Comparison of ENCODE assay signal across 13 mouse cellular contexts in the genomic region with DNA sequence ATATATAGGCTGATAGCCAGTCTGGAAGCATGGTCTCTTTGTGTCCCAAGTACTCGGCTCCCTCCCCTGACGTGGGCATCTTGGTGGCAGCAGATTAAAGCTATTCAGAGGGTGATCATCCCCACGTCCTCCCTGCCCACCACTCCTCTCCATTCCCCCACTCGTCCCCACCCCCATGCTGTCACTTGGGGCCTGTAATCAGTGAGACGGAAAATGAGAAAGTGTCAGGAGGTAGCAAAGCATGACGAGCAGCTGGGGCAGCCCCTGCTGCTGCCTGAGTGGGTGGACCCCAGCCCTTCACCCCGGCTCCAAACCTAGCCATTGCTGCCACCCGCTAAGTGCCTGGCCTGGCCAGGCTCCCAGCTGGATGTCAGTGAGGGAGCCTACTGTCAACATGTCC. TPM values are rescaled to one million over a fixed set of nuclear protein-coding genes. Genes with fewer than 3 reads are reported as not detected.
DNase-seq lines count a peak whose midpoint lies in the region; ATAC-seq and TF ChIP-seq lines count a peak whose summit lies in the region.
"Had no signal": no experiment of that assay in that cellular context is flagged by ENCODE, and none has a peak within 500 bp of the region (broad histone marks: within the 10 kb centered on the region; RNA-seq: fewer than 3 reads in every experiment).

No protein-coding gene starts in this region.

- 6% methylated on average over 8 of the region's 8 CpGs for WGBS in heart, postnatal 0 days
- 3% methylated on average over 8 of the region's 8 CpGs for WGBS in hindbrain, embryonic 15.5 days
- 5% methylated on average over 8 of the region's 8 CpGs for WGBS in neural tube, embryonic 14.5 days
- 26% methylated on average over 8 of the region's 8 CpGs for WGBS in liver, embryonic 11.5 days

- no peaks in the 10 kb centered on the region for H3K9me3 ChIP-seq in heart, postnatal 0 days (replicated peaks; ENCODE audit: control insufficient read depth, low read length)
- no peaks in the 10 kb centered on the region for H3K9me3 ChIP-seq in hindbrain, embryonic 15.5 days
- no peaks in the 10 kb centered on the region for H3K9me3 ChIP-seq in neural tube, embryonic 14.5 days (ENCODE audit: control insufficient read depth, low read length)
- H3K9me3 ChIP-seq in liver, embryonic 11.5 days (ENCODE audit: control insufficient read depth, low read length), result no peaks in the 10 kb centered on the region

- H3K36me3 ChIP-seq in heart, postnatal 0 days (replicated peaks; ENCODE audit: control insufficient read depth, insufficient read depth, low read length), result no peaks in the 10 kb centered on the region
- H3K36me3 ChIP-seq in hindbrain, embryonic 15.5 days, result peaks cover 1% of the 10 kb centered on the region; the same call in 1 of the 2 replicates
- no peaks in the 10 kb centered on the region for H3K36me3 ChIP-seq in neural tube, embryonic 14.5 days (ENCODE audit: control insufficient read depth, insufficient read depth, low read length)
- H3K36me3 ChIP-seq in liver, embryonic 11.5 days (ENCODE audit: control insufficient read depth, insufficient read depth, low read length), result peaks cover 2% of the 10 kb centered on the region; the same call in 1 of the 2 replicates

- peaks cover 10% of the 10 kb centered on the region; the same call in 1 of the 2 replicates for H3K27me3 ChIP-seq in heart, postnatal 0 days (ENCODE audit: control insufficient read depth, insufficient read depth, low read length)
- no peaks in the 10 kb centered on the region for H3K27me3 ChIP-seq in hindbrain, embryonic 15.5 days
- no peaks in the 10 kb centered on the region for H3K27me3 ChIP-seq in neural tube, embryonic 14.5 days (ENCODE audit: control insufficient read depth, insufficient read depth, low read length)
- H3K27me3 ChIP-seq in liver, embryonic 11.5 days (replicated peaks; ENCODE audit: control insufficient read depth, insufficient read depth, low read length), result peaks cover 18% of the 10 kb centered on the region

- H3K27ac ChIP-seq in heart, postnatal 0 days (ENCODE audit: low read depth), result no peak overlapping the region
- no peak overlapping the region; the same call in 1 of the 2 replicates for H3K27ac ChIP-seq in hindbrain, embryonic 15.5 days (replicated peaks)
- no peak overlapping the region for H3K27ac ChIP-seq in neural tube, embryonic 14.5 days (ENCODE audit: low read depth, low read length)
- H3K27ac ChIP-seq in liver, embryonic 11.5 days (ENCODE audit: low read depth, low read length), result no peak overlapping the region
- H3K27ac ChIP-seq: liver, embryonic 14.5 days had no signal

- TF ChIP-seq POLR2A in brain, embryonic 14.5 days (IDR thresholded peaks at IDR 0.05; ENCODE audit: borderline replicate concordance, extremely low read depth, insufficient read depth, insufficient read length, poor library complexity, severe bottlenecking), result no peak

- H3K9ac ChIP-seq in heart, postnatal 0 days (replicated peaks; ENCODE audit: low read depth, low read length), result no peak overlapping the region
- H3K9ac ChIP-seq in hindbrain, embryonic 15.5 days, result no peak overlapping the region
- H3K9ac ChIP-seq in neural tube, embryonic 14.5 days (replicated peaks; ENCODE audit: low read depth, low read length), result no peak overlapping the region
- no peak overlapping the region for H3K9ac ChIP-seq in liver, embryonic 11.5 days (ENCODE audit: low read depth, low read length)
- H3K9ac ChIP-seq: liver, embryonic 14.5 days had no signal

- H3K4me3 ChIP-seq in heart, postnatal 0 days (ENCODE audit: low read depth, low read length), result no peak overlapping the region
- no peak overlapping the region for H3K4me3 ChIP-seq in hindbrain, embryonic 15.5 days
- H3K4me3 ChIP-seq in neural tube, embryonic 14.5 days (ENCODE audit: low read depth, low read length), result no peak overlapping the region
- H3K4me3 ChIP-seq in liver, embryonic 11.5 days (ENCODE audit: low read depth, low read length), result no peak overlapping the region

- H3K4me1 ChIP-seq in heart, postnatal 0 days (ENCODE audit: control insufficient read depth, insufficient read depth), result peaks cover 11% of the 10 kb centered on the region
- H3K4me1 ChIP-seq in hindbrain, embryonic 15.5 days (replicated peaks), result peaks cover 13% of the 10 kb centered on the region; the same call in 1 of the 2 replicates
- H3K4me1 ChIP-seq in neural tube, embryonic 14.5 days (ENCODE audit: control insufficient read depth, insufficient read depth, low read length), result no peaks in the 10 kb centered on the region
- H3K4me1 ChIP-seq in liver, embryonic 11.5 days (replicated peaks; ENCODE audit: control insufficient read depth, insufficient read depth, low read length), result peaks cover 11% of the 10 kb centered on the region

- DNase-seq in heart, postnatal 0 days (ENCODE audit: low spot score), result peak; percentile 43
- DNase-seq in heart, adult 9 months (ENCODE audit: low spot score in 2 of 2), result no peak
- peak; percentile 68 for DNase-seq in brain, embryonic 14.5 days (ENCODE audit: low read depth)
- no peak for DNase-seq in layer of hippocampus, adult 9-11 months
- no peak for DNase-seq in liver, embryonic 11.5 days (ENCODE audit: low spot score)
- DNase-seq: cerebellum, postnatal 25 days had no signal

- peak; percentile 30; the same call in 1 of the 2 replicates for ATAC-seq in heart, postnatal 0 days (ENCODE audit: insufficient read depth, low read depth)
- ATAC-seq in hindbrain, embryonic 15.5 days (ENCODE audit: low FRiP score, low read depth), result peak; percentile 59; the same call in 1 of the 2 replicates
- ATAC-seq in neural tube, embryonic 14.5 days (ENCODE audit: low read depth), result peak; percentile 63
- ATAC-seq in liver, embryonic 11.5 days (replicated peaks; ENCODE audit: low FRiP score), result no peak

- no peak for TF ChIP-seq EP300 in heart, postnatal 0 days (IDR thresholded peaks at IDR 0.05; ENCODE audit: low read depth)

- no peak for TF ChIP-seq CTCF in heart, postnatal 0 days (IDR thresholded peaks at IDR 0.05; ENCODE audit: low read depth)
- TF ChIP-seq CTCF in brain, embryonic 14.5 days (IDR thresholded peaks at IDR 0.05; ENCODE audit: borderline replicate concordance, extremely low read depth, insufficient read depth, insufficient read length), result no peak

- peak overlapping the region; percentile 22; the same call in 1 of the 2 replicates for H3K4me2 ChIP-seq in heart, postnatal 0 days (ENCODE audit: low read depth, low read length)
- H3K4me2 ChIP-seq in hindbrain, embryonic 15.5 days, result no peak overlapping the region
- H3K4me2 ChIP-seq in neural tube, embryonic 14.5 days (ENCODE audit: low read depth, low read length), result no peak overlapping the region
- H3K4me2 ChIP-seq in liver, embryonic 11.5 days, result no peak overlapping the region

RNA-seq across cellular contexts. Expression of a gene that starts 22.1 kb away (rescaled TPM):
- total RNA-seq in heart, postnatal 0 days (2014; rRNA removed; ENCODE audit: low replicate concordance), result not detected in 2 replicates
- not detected in 2 replicates for polyA plus RNA-seq in heart, postnatal 0 days (2015; fragmentation: Nextera tagmentation; extraction: Ambion mirVana)
- polyA plus RNA-seq in brain, embryonic 14.5 days (2012; rRNA removed), result not detected in 2 replicates
- polyA plus RNA-seq in hindbrain, embryonic 15.5 days (2015; fragmentation: Nextera tagmentation; extraction: Ambion mirVana), result not detected in 2 replicates
- not detected in 2 replicates for polyA plus RNA-seq in neural tube, embryonic 14.5 days (2014; fragmentation: Nextera tagmentation; extraction: Ambion mirVana)
- not detected in 2 replicates for polyA plus RNA-seq in liver, embryonic 11.5 days (2014; fragmentation: Nextera tagmentation; extraction: Ambion mirVana)
- total RNA-seq: adrenal gland, postnatal 36 days; left cerebral cortex, adult 18-20 months; megakaryocyte-erythroid progenitor cell, adult 5-6 weeks had no signal
- polyA plus RNA-seq: intestine, embryonic 14.5 days; liver, embryonic 14.5 days had no signal

RNA-seq across cellular contexts. Expression of a gene that starts 24.1 kb away (rescaled TPM):
- total RNA-seq in heart, postnatal 0 days (2014; rRNA removed; ENCODE audit: low replicate concordance), result not detected in 2 replicates
- 0.08 and 0.18 TPM in 2 replicates for polyA plus RNA-seq in heart, postnatal 0 days (2015; fragmentation: Nextera tagmentation; extraction: Ambion mirVana)
- polyA plus RNA-seq in brain, embryonic 14.5 days (2012; rRNA removed), result 21.2 and 31.6 TPM in 2 replicates
- 36.2 and 46.7 TPM in 2 replicates for polyA plus RNA-seq in hindbrain, embryonic 15.5 days (2015; fragmentation: Nextera tagmentation; extraction: Ambion mirVana)
- polyA plus RNA-seq in neural tube, embryonic 14.5 days (2014; fragmentation: Nextera tagmentation; extraction: Ambion mirVana), result 39.8 and 48.3 TPM in 2 replicates
- 1.1 and 1.4 TPM in 2 replicates for polyA plus RNA-seq in liver, embryonic 11.5 days (2014; fragmentation: Nextera tagmentation; extraction: Ambion mirVana)
- total RNA-seq: adrenal gland, postnatal 36 days; megakaryocyte-erythroid progenitor cell, adult 5-6 weeks had no signal

RNA-seq across cellular contexts. Expression of a gene that starts 29.4 kb away (rescaled TPM):
- total RNA-seq in heart, postnatal 0 days (2014; rRNA removed; ENCODE audit: low replicate concordance), result 24.6 and 74.6 TPM in 2 replicates
- 5.4 and 5.7 TPM in 2 replicates for polyA plus RNA-seq in heart, postnatal 0 days (2015; fragmentation: Nextera tagmentation; extraction: Ambion mirVana)
- 33.8 and 34.0 TPM in 2 replicates for polyA plus RNA-seq in brain, embryonic 14.5 days (2012; rRNA removed)
- 15.7 and 16.9 TPM in 2 replicates for polyA plus RNA-seq in hindbrain, embryonic 15.5 days (2015; fragmentation: Nextera tagmentation; extraction: Ambion mirVana)
- polyA plus RNA-seq in neural tube, embryonic 14.5 days (2014; fragmentation: Nextera tagmentation; extraction: Ambion mirVana), result 10.4 and 10.6 TPM in 2 replicates
- polyA plus RNA-seq in liver, embryonic 11.5 days (2014; fragmentation: Nextera tagmentation; extraction: Ambion mirVana), result 65.0 and 66.0 TPM in 2 replicates

RNA-seq across cellular contexts. Expression of a gene that starts 32.6 kb away (rescaled TPM):
- total RNA-seq in heart, postnatal 0 days (2014; rRNA removed; ENCODE audit: low replicate concordance), result 4.2 and 8.8 TPM in 2 replicates
- 16.4 and 16.5 TPM in 2 replicates for polyA plus RNA-seq in heart, postnatal 0 days (2015; fragmentation: Nextera tagmentation; extraction: Ambion mirVana)
- 0.05 TPM in 1 of 2 replicates, not detected in the other for polyA plus RNA-seq in brain, embryonic 14.5 days (2012; rRNA removed)
- polyA plus RNA-seq in hindbrain, embryonic 15.5 days (2015; fragmentation: Nextera tagmentation; extraction: Ambion mirVana), result not detected in 2 replicates
- polyA plus RNA-seq in neural tube, embryonic 14.5 days (2014; fragmentation: Nextera tagmentation; extraction: Ambion mirVana), result not detected in 2 replicates
- polyA plus RNA-seq in liver, embryonic 11.5 days (2014; fragmentation: Nextera tagmentation; extraction: Ambion mirVana), result 0.43 TPM in 1 of 2 replicates, not detected in the other
- total RNA-seq: megakaryocyte-erythroid progenitor cell, adult 5-6 weeks had no signal
- polyA plus RNA-seq: intestine, embryonic 14.5 days; liver, embryonic 14.5 days had no signal

RNA-seq across cellular contexts. Expression of a gene that starts 35.2 kb away (rescaled TPM):
- 7.1 and 7.7 TPM in 2 replicates for total RNA-seq in heart, postnatal 0 days (2014; rRNA removed; ENCODE audit: low replicate concordance)
- 5.2 and 5.5 TPM in 2 replicates for polyA plus RNA-seq in heart, postnatal 0 days (2015; fragmentation: Nextera tagmentation; extraction: Ambion mirVana)
- 40.7 and 44.5 TPM in 2 replicates for polyA plus RNA-seq in brain, embryonic 14.5 days (2012; rRNA removed)
- 26.1 and 26.3 TPM in 2 replicates for polyA plus RNA-seq in hindbrain, embryonic 15.5 days (2015; fragmentation: Nextera tagmentation; extraction: Ambion mirVana)
- 15.1 and 15.6 TPM in 2 replicates for polyA plus RNA-seq in neural tube, embryonic 14.5 days (2014; fragmentation: Nextera tagmentation; extraction: Ambion mirVana)
- 9.3 and 10.3 TPM in 2 replicates for polyA plus RNA-seq in liver, embryonic 11.5 days (2014; fragmentation: Nextera tagmentation; extraction: Ambion mirVana)

Comparison
In these comparisons a context has a peak if more than half of its experiments do, and no peak if none do; other contexts are left out.
1. DNase-seq: peak in heart, postnatal 0 days (single experiment) and brain, embryonic 14.5 days (single experiment); none in heart, adult 9 months (0 of 2), layer of hippocampus, adult 9-11 months (single experiment) and liver, embryonic 11.5 days (single experiment).